Mouse (Mus musculus): ENCODE data around the gene Cspg5.

Cspg5 gene

GRCm38 (mm10) chr9:110243221-110243833, at the start of gene Cspg5:
TSS of gene Cspg5 (plus strand) at chr9:110243783.
- no peak for DNase-seq (ENCODE audit: low spot score)

- DNase-seq (ENCODE audit: low spot score): no peak
These were observed 43.7 kb upstream of the Cspg5 start for GRCm38 (mm10) chr9:110199870-110200269.

DNA sequence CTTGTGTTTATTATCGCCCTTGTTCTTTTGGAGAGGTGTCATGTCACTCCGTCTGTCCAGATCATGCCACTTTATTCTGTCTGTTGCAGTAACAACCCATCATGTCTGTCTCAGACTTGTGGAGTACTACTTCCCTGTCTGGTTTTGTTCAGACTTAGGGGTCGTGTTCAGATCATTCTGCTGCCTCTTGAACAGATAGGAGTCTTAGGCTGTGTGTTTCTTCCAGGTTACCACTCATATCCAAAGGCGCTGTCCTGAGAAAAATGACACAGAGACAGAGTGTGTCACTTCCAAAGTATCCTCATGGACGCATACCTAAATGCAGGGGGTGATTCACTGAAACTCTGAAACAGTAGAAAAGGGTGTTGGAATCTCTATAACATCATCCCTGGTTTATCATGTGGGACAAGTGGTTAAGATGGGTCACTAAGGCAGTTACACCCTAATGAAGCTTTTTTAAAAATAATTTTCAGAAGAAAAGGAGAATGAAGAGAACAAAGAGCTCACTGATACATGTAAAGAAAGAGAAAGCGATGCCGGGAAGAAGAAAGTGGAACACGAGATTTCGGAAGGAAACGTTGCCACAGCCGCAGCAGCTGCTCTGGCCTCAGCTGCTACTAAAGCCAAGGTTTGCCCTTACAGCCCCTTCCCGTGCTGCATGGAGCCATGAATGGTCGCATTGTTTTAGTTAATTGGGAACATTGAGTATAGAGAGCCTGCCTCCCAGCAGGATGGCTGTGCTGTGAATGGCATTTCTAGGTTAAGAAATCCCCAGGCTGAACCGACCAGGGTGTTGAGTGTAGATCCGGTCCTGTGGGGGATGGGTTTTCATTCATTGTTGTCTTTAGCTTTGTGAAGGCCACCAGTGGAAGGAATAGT, 37.8 kb upstream of the Cspg5 start:
- no peak for DNase-seq (ENCODE audit: low spot score)

GRCm38 (mm10) chr9:110206437-110206836, 37.1 kb upstream of the Cspg5 start:
- no peak for DNase-seq (ENCODE audit: low spot score)

DNA sequence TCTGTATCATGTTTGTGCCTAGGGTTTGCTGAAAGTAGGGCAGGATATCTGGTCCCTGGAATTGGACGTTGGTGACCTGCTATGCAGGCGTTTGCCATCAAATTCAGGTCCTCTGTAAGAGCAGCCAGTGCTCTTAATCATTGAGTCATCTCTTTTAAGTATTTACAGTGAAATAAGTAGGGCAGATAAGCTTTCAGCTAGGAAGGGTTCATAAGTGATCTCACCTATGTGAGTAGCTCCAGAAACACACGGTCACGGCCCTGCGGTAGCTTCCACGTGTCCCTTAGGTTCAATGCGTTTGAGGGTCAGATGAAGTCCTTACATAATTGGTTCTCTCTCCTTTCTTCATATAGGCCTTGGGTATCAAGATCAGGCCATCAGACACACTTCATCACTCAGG, 35.3 kb upstream of the Cspg5 start:
- no peak for DNase-seq (ENCODE audit: low spot score)

DNA sequence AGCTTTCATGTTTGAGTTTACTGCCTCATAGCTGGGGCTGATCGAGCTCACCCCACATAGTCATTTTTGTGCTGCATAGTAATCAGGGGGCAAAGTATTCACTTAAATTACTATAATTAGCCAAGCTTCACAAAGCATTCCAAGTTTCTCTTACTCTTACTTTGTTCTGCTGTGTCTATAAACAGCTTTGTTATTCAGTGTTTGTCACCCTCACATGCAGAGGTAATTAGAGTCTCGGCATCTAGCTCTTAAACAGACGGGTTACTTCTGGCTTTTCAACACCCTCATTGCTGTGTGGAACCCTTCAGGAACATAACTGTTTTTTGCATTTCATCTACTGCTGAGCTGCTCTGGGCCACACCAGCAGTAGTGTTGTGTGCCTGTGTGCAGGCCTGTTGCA, 34.6 kb upstream of the Cspg5 start:
- DNase-seq (ENCODE audit: low spot score): no peak

DNA sequence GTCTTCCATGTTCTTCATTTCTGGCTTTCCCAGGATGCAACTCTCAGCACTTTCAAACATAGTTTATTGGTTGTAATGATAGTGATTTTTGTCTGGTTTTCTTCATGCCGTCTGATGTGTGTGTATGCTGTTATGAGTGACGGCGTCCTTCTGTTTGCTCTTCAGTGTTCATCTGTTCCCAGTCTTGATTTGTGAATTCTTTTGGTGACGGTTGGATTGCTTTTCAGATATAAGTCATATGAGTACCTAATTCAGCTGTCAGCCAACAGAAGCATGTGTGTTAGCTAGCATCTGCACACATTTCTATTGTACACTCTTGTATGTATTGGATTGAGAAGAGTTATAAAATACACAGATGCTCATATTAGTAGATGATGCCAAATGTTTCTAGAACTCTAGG, 19.3 kb upstream of the Cspg5 start:
- no peak for DNase-seq (ENCODE audit: low spot score)

- DNase-seq (ENCODE audit: low spot score): no peak
These were observed 17.4 kb upstream of the Cspg5 start for GRCm38 (mm10) chr9:110226191-110226590.

DNA sequence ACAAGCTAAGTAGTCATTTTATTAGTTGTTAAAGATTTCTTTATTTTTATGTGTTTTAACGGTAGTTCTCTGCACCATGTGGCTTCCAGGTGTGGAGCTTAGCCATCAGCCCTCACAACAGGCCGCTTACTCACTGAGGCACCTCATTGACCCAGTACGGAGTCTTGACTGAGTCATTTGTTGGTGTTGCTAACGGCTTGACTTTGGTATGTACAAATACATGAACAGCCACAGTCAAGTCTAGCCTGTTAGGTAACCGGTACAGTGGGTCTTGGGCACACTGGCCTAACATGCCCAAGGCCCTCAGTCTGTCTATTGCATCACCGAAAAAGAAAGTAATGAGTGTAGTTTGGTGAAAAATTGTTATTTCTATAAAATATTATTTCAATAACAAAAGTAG, 14.9 kb upstream of the Cspg5 start:
- DNase-seq (ENCODE audit: low spot score): peak; percentile 37

DNA sequence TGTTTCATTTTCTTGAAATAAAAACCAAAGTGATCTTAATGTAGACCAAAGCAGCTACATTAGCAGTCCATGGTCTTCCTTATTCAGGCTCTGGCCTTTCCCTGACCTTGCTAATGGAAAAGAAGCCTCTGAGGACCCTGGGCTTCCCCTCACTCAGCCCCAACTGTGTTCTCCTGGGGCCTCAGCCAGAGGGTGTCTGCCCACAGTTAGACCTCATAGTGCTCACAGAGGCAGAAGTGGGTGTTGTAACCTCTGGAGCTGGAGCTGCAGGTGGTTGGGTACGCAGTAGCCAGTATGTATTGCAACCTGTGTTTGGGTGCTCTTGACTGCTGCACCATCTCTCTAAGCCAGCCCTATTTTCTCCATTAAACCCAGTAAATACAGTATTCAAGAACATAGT, 14.5 kb upstream of the Cspg5 start:
- no peak for DNase-seq (ENCODE audit: low spot score)

DNA sequence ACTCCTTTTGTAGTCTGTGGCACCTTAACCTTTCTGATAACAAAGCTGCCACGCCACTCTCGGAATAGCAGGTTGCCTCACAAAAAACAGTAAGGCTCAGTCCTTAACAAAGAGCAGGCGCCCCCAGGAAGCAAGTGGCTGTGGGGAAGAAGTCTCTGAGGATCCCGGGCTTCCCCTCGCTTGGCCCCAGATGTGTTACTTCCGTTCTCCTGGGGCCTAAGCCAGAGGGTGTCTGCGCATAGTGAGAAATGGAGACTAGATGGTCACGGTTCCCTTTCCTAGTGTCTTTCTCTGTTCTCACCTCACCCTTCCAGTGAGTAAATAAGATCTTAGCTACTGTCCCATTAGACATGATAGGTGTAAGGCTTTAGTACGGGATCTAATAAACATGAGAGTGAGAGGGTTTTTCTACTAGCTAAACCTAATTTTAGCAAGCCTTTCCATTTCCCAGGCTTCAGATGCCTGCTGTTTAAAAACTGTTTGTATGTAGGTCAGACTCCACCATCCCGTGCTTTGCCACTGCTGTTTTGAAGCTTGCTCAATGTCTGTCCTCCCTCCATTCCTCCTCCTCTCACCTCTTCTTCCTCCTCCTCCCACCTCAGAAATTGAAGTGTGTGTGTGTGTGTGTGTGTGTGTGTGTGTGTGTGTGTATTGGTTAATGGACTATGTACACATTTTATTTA, 13.9 kb upstream of the Cspg5 start:
- no peak for DNase-seq (ENCODE audit: low spot score)

DNA sequence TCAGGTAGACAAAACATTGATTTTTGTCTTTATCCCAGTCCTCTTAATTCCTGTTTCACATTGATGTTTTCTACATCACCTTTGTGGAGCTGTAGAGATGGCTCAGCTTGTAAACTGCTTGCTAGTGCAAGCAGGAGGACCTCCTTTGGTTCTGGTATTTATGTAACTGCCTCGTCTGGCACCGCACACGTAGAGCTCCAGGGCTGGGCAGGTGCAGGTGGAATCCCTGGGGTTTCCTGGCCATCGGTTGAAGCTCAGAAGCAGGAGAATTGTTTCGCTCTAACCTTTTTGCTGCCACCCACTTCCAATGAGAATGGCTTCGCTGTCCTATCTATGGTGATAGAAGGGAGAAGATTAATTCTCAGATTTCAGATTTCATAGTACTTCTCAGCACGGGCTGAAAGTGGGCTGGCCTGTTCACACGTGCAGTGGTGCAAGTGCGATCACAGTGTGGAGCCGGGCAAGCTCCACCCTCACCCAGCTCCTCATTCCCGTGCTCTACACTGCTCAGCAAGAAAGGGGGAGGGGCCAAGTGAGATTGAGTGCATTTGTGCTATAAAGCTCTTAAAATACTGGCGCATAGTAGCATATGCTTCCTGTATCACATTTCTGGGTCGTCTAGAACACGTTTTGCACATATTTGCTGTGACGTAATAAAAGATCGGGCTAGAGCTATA, 13.1 kb upstream of the Cspg5 start:
- DNase-seq (ENCODE audit: low spot score): no peak

GRCm38 (mm10) chr9:110234962-110235361, 8.6 kb upstream of the Cspg5 start:
- DNase-seq (ENCODE audit: low spot score): no peak

- no peak for DNase-seq (ENCODE audit: low spot score)
These were observed 945 bp downstream of the Cspg5 start for GRCm38 (mm10) chr9:110244567-110244888.

- DNase-seq (ENCODE audit: low spot score): peak; percentile 40
These were observed 1.5 kb downstream of the Cspg5 start for GRCm38 (mm10) chr9:110244889-110245589.

DNA sequence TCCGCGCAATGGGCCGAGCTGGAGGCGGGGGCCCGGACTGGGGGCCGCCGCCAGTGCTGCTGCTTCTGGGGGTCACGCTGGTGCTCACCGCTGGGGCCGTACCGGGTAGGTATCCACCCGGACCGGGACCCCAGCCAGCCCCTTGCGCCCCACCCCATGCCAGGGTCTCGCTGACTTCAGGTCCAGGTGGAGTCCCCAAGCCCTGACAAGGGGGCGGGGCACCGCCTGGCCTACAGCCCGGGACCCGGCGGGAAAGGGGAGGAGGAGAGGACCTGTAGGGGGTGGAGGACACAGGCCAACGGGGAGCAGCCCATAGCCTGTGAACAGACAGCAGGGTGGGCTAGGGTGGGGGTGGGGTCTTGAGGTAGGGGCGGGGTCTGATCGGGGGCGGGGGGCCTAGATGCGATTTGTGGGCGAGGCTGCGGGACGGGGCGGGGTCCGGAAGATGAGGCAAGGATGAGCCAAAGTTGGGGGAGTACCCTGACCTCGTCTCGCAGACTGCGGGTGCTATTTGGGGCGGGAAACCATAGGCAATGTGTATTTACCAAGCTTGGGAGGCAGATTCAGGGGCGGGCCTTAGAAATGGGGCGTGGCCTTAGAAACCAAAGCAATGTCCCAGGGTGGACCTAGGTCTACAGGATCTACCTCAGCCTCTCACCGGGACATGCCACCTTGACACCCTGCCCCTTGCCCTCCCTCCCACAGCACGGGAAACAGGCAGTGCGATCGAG, 2.2 kb downstream of the Cspg5 start:
- DNase-seq (ENCODE audit: low spot score): peak; percentile 31

DNA sequence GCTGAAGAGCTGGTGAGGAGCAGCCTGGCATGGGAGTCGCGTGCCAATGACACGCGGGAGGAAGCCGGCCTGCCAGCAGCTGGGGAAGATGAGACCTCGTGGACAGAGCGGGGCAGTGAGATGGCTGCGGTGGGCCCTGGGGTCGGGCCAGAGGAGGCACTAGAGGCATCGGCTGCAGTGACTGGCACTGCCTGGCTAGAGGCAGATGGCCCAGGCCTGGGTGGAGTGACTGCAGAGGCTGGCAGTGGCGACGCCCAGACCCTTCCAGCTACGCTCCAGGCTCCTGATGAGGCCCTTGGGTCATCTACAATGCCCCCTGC, 2.7 kb downstream of the Cspg5 start:
- DNase-seq (ENCODE audit: low spot score): no peak

DNA sequence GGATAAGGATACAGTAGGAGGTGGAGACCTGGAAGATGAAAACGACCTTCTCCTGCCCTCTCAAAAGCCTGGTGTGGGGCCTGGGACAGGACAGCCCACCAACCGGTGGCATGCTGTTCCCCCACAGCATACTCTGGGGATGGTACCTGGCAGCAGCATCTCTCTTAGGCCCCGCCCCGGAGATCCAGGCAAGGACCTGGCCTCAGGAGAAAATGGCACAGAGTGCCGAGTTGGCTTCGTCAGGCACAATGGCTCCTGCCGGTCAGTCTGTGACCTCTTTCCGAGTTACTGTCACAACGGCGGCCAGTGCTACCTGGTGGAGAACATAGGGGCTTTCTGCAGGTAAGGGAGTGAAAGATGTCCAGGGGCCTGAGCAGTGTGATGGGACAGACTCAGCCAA, 3.5 kb downstream of the Cspg5 start:
- DNase-seq (ENCODE audit: low spot score): no peak

DNA sequence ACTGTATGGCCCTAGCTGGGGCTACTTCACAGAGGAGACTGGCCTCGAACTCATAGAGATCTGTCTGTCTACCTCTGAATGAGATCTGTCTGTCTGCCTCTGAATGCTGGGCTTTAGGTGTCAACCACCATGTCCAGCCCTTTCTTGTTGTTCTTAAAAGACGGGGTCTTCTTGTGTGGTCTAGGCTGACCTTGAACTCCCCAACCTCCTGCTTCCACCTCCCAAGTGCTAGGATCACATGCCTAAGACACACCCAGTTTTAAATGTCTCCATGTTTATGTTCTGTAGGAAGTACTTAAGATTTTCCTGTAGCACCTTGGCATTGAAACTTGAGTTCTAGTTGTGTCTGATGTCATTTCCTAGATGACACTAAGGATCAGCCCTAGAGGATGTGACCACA, 5.3 kb downstream of the Cspg5 start:
- DNase-seq (ENCODE audit: low spot score): no peak

DNA sequence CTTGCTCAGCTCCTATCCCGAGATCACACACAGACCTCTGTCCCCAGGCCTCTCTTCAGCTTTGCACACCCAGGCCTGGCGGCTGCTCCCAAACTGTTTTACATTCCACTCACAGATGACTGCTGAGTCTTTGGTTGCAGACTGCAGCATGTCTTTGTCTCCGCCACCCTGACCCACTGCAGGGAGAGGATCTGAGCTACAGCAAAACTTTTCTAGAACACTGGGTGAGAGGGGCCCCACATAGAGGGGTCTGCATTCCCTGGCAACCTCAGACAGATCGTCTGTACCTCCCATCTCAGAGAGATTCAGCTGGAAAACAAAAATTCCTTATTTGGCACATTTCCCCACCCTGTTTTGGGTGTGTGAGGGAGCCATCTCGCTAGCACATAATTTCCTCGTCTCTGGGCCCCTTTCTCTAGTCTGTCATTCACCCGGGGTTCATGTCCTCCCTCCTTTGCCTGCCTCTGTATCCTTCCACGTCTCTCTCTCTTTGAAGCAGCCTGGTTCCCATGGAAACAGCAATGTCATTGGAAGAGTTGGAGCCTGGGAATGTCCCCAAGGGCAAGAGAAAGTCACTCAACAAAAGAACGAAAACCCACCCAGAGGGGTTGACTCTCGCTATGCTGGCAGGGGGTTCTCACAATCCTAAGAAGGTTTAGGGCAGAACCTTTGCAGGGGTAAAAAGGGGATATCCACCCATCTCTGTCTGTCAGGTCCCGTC, 6.4 kb downstream of the Cspg5 start:
- DNase-seq (ENCODE audit: low spot score): no peak

- DNase-seq (ENCODE audit: low spot score): no peak
These were observed 7.2 kb downstream of the Cspg5 start for GRCm38 (mm10) chr9:110250776-110251175.
